Mouse (Mus musculus): Measurements from ENCODE around the gene 5730596B20Rik. TPM values are rescaled to one million over a fixed set of nuclear protein-coding genes. Genes with fewer than 3 reads are reported as not detected.

The 5730596B20Rik gene
- polyA plus RNA-seq, 1 experiment from 2014 or later, result not detected

GRCm38 (mm10) chr6:52214271-52214670 is 37.0 kb downstream of the 5730596B20Rik start:
- peak; percentile 49 for DNase-seq (ENCODE audit: low spot score)
- no peak for ATAC-seq (replicated peaks; ENCODE audit: low FRiP score)
- Histone ChIP-seq H3K9me3 (ENCODE audit: control insufficient read depth, low read length) (no peaks in the 10 kb centered on the region), H3K4me1 (replicated peaks; ENCODE audit: control insufficient read depth, insufficient read depth, low read length) (peaks cover 6% of the 10 kb centered on the region; the same call in 1 of the 2 replicates), H3K27ac (ENCODE audit: low read depth, low read length) (no peak overlapping the region), H3K9ac (ENCODE audit: low read length) (no peak overlapping the region), H3K4me2 (ENCODE audit: low read depth, low read length, severe bottlenecking) (no peak overlapping the region), H3K27me3 (ENCODE audit: control insufficient read depth, insufficient read depth, low read length) (peaks cover 99% of the 10 kb centered on the region), H3K4me3 (ENCODE audit: low read depth, low read length) (no peak overlapping the region), H3K36me3 (ENCODE audit: control insufficient read depth, insufficient read depth, low read length) (no peaks in the 10 kb centered on the region)
- 9% methylated on average over 5 of the region's 5 CpGs for WGBS

- Histone ChIP-seq H3K27me3 (ENCODE audit: control insufficient read depth, insufficient read depth, low read length) (peaks cover 99% of the 10 kb centered on the region), H3K4me3 (ENCODE audit: low read depth, low read length) (no peak overlapping the region), H3K36me3 (ENCODE audit: control insufficient read depth, insufficient read depth, low read length) (no peaks in the 10 kb centered on the region), H3K27ac (ENCODE audit: low read depth, low read length) (no peak overlapping the region), H3K9ac (ENCODE audit: low read length) (no peak overlapping the region), H3K9me3 (ENCODE audit: control insufficient read depth, low read length) (no peaks in the 10 kb centered on the region), H3K4me1 (replicated peaks; ENCODE audit: control insufficient read depth, insufficient read depth, low read length) (peaks cover 6% of the 10 kb centered on the region; the same call in 1 of the 2 replicates), H3K4me2 (ENCODE audit: low read depth, low read length, severe bottlenecking) (no peak overlapping the region)
- 12% methylated on average over 3 of the region's 3 CpGs for WGBS
- ATAC-seq (replicated peaks; ENCODE audit: low FRiP score) (no peak), DNase-seq (ENCODE audit: low spot score) (peak; percentile 51)
These were observed 37.8 kb downstream of the 5730596B20Rik start for GRCm38 (mm10) chr6:52215070-52215469.

- Histone ChIP-seq H3K4me1 (replicated peaks; ENCODE audit: control insufficient read depth, insufficient read depth, low read length) (peaks cover 6% of the 10 kb centered on the region), H3K4me2 (ENCODE audit: low read depth, low read length, severe bottlenecking) (no peak overlapping the region), H3K27me3 (ENCODE audit: control insufficient read depth, insufficient read depth, low read length) (peaks cover 100% of the 10 kb centered on the region), H3K9ac (ENCODE audit: low read length) (no peak overlapping the region), H3K36me3 (ENCODE audit: control insufficient read depth, insufficient read depth, low read length) (no peaks in the 10 kb centered on the region), H3K27ac (ENCODE audit: low read depth, low read length) (no peak overlapping the region), H3K9me3 (ENCODE audit: control insufficient read depth, low read length) (no peaks in the 10 kb centered on the region), H3K4me3 (ENCODE audit: low read depth, low read length) (no peak overlapping the region)
- 2% methylated on average over 30 of the region's 30 CpGs for WGBS
- DNase-seq (ENCODE audit: low spot score) (peak; percentile 54), ATAC-seq (replicated peaks; ENCODE audit: low FRiP score) (no peak)
These were observed 38.7 kb downstream of the 5730596B20Rik start for GRCm38 (mm10) chr6:52215771-52216535.

- no peak overlapping the region for H3K27ac ChIP-seq (ENCODE audit: low read depth, low read length)
- no peaks in the 10 kb centered on the region for H3K9me3 ChIP-seq (ENCODE audit: control insufficient read depth, low read length)
- peak overlapping the region; percentile 24 for H3K4me3 ChIP-seq (ENCODE audit: low read depth, low read length)
- no peaks in the 10 kb centered on the region for H3K36me3 ChIP-seq (ENCODE audit: control insufficient read depth, insufficient read depth, low read length)
- no peak overlapping the region for H3K9ac ChIP-seq (ENCODE audit: low read length)
- ATAC-seq (replicated peaks; ENCODE audit: low FRiP score), result no peak
- H3K4me2 ChIP-seq (ENCODE audit: low read depth, low read length, severe bottlenecking), result peak overlapping the region; percentile 47
- 2% methylated on average over 60 of the region's 60 CpGs for WGBS
- DNase-seq (ENCODE audit: low spot score), result peak; percentile 70
- H3K27me3 ChIP-seq (ENCODE audit: control insufficient read depth, insufficient read depth, low read length), result peaks cover 100% of the 10 kb centered on the region
- H3K4me1 ChIP-seq (replicated peaks; ENCODE audit: control insufficient read depth, insufficient read depth, low read length), result peaks cover 9% of the 10 kb centered on the region
These were observed 39.6 kb downstream of the 5730596B20Rik start for GRCm38 (mm10) chr6:52216691-52217458.

GRCm38 (mm10) chr6:52217459-52217768 is 40.1 kb downstream of the 5730596B20Rik start:
- peak overlapping the region; percentile 47 for H3K4me2 ChIP-seq (ENCODE audit: low read depth, low read length, severe bottlenecking)
- peak overlapping the region; percentile 24 for H3K4me3 ChIP-seq (ENCODE audit: low read depth, low read length)
- DNase-seq (ENCODE audit: low spot score) (peak; percentile 82), ATAC-seq (replicated peaks; ENCODE audit: low FRiP score) (no peak)
- under 1% methylated on average over 25 of the region's 25 CpGs for WGBS
- H3K9me3 ChIP-seq (ENCODE audit: control insufficient read depth, low read length), result no peaks in the 10 kb centered on the region
- peaks cover 100% of the 10 kb centered on the region for H3K27me3 ChIP-seq (ENCODE audit: control insufficient read depth, insufficient read depth, low read length)
- no peak overlapping the region for H3K9ac ChIP-seq (ENCODE audit: low read length)
- peaks cover 9% of the 10 kb centered on the region for H3K4me1 ChIP-seq (replicated peaks; ENCODE audit: control insufficient read depth, insufficient read depth, low read length)
- H3K36me3 ChIP-seq (ENCODE audit: control insufficient read depth, insufficient read depth, low read length), result no peaks in the 10 kb centered on the region
- no peak overlapping the region for H3K27ac ChIP-seq (ENCODE audit: low read depth, low read length)

GRCm38 (mm10) chr6:52217895-52218642 is 40.8 kb downstream of the 5730596B20Rik start:
- H3K4me1 ChIP-seq (replicated peaks; ENCODE audit: control insufficient read depth, insufficient read depth, low read length), result peaks cover 9% of the 10 kb centered on the region
- H3K27me3 ChIP-seq (ENCODE audit: control insufficient read depth, insufficient read depth, low read length), result peaks cover 100% of the 10 kb centered on the region
- no peak overlapping the region for H3K4me3 ChIP-seq (ENCODE audit: low read depth, low read length)
- no peak overlapping the region for H3K9ac ChIP-seq (ENCODE audit: low read length)
- no peaks in the 10 kb centered on the region for H3K36me3 ChIP-seq (ENCODE audit: control insufficient read depth, insufficient read depth, low read length)
- no peak overlapping the region for H3K4me2 ChIP-seq (ENCODE audit: low read depth, low read length, severe bottlenecking)
- no peak for ATAC-seq (replicated peaks; ENCODE audit: low FRiP score)
- no peak overlapping the region for H3K27ac ChIP-seq (ENCODE audit: low read depth, low read length)
- WGBS, result 2% methylated on average over 23 of the region's 23 CpGs
- no peaks in the 10 kb centered on the region for H3K9me3 ChIP-seq (ENCODE audit: control insufficient read depth, low read length)
- DNase-seq (ENCODE audit: low spot score), result no peak

- Histone ChIP-seq H3K27me3 (ENCODE audit: control insufficient read depth, insufficient read depth, low read length) (peaks cover 100% of the 10 kb centered on the region), H3K4me2 (ENCODE audit: low read depth, low read length, severe bottlenecking) (no peak overlapping the region), H3K9me3 (ENCODE audit: control insufficient read depth, low read length) (no peaks in the 10 kb centered on the region), H3K4me3 (ENCODE audit: low read depth, low read length) (no peak overlapping the region), H3K36me3 (ENCODE audit: control insufficient read depth, insufficient read depth, low read length) (no peaks in the 10 kb centered on the region), H3K27ac (ENCODE audit: low read depth, low read length) (no peak overlapping the region), H3K4me1 (replicated peaks; ENCODE audit: control insufficient read depth, insufficient read depth, low read length) (peaks cover 9% of the 10 kb centered on the region), H3K9ac (ENCODE audit: low read length) (no peak overlapping the region)
- DNase-seq (ENCODE audit: low spot score) (no peak), ATAC-seq (replicated peaks; ENCODE audit: low FRiP score) (no peak)
- WGBS, result 5% methylated on average over 14 of the region's 14 CpGs
These were observed 41.4 kb downstream of the 5730596B20Rik start for GRCm38 (mm10) chr6:52218643-52219215.

- H3K36me3 ChIP-seq (ENCODE audit: control insufficient read depth, insufficient read depth, low read length), result no peaks in the 10 kb centered on the region
- ATAC-seq (replicated peaks; ENCODE audit: low FRiP score), result no peak
- peaks cover 100% of the 10 kb centered on the region for H3K27me3 ChIP-seq (ENCODE audit: control insufficient read depth, insufficient read depth, low read length)
- no peak overlapping the region for H3K4me3 ChIP-seq (ENCODE audit: low read depth, low read length)
- no peak overlapping the region for H3K27ac ChIP-seq (ENCODE audit: low read depth, low read length)
- no peak overlapping the region for H3K4me2 ChIP-seq (ENCODE audit: low read depth, low read length, severe bottlenecking)
- WGBS, result 17% methylated on average over 9 of the region's 9 CpGs
- no peak overlapping the region for H3K9ac ChIP-seq (ENCODE audit: low read length)
- H3K9me3 ChIP-seq (ENCODE audit: control insufficient read depth, low read length), result no peaks in the 10 kb centered on the region
- DNase-seq (ENCODE audit: low spot score), result no peak
- peaks cover 9% of the 10 kb centered on the region for H3K4me1 ChIP-seq (replicated peaks; ENCODE audit: control insufficient read depth, insufficient read depth, low read length)
These were observed 42.1 kb downstream of the 5730596B20Rik start for GRCm38 (mm10) chr6:52219234-52219942.
